In the genomic region with DNA sequence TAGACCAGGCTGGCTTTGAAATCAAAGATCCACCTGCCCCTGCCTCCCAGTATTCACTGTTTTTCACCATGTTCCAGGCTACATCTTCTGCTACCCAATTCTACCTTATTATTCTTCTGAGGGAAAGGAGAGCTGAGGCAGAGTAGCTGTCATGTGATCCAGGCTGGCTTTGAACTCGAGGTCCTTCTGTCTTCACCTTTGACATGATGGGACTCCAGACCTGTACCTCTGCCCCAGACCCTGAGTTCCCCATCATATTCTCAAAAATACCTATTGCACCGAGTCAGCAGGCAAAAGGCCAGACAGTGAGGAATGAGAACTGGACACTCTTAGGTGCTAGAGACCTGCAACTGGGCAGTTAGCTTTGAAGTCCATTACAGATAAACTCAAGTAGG, we compare ENCODE assay signal across 8 mouse cellular contexts. TPM values are rescaled to one million over a fixed set of nuclear protein-coding genes. Genes with fewer than 3 reads are reported as not detected.
DNase-seq lines count a peak whose midpoint lies in the region; ATAC-seq and TF ChIP-seq lines count a peak whose summit lies in the region.

No protein-coding gene starts in this region.

- peaks cover 35% of the 10 kb centered on the region for H3K27me3 ChIP-seq in limb, embryonic 12.5 days
- peaks cover 35% of the 10 kb centered on the region for H3K27me3 ChIP-seq in limb, embryonic 10.5 days (ENCODE audit: low read depth, poor library complexity, severe bottlenecking)
- peaks cover 23% of the 10 kb centered on the region; the same call in 1 of the 2 replicates for H3K27me3 ChIP-seq in forebrain, embryonic 13.5 days
- H3K27me3 ChIP-seq in hindbrain, postnatal 0 days (ENCODE audit: insufficient read depth, low read length) = no peaks in the 10 kb centered on the region
- no peaks in the 10 kb centered on the region for H3K27me3 ChIP-seq in midbrain, postnatal 0 days (ENCODE audit: insufficient read depth, low read length)

- WGBS in limb, embryonic 12.5 days = 39% methylated on average over 2 of the region's 2 CpGs
- WGBS in limb, embryonic 10.5 days = 52% methylated on average over 2 of the region's 2 CpGs
- WGBS in forebrain, embryonic 13.5 days = 42% methylated on average over 2 of the region's 2 CpGs
- WGBS in hindbrain, postnatal 0 days = 38% methylated on average over 2 of the region's 2 CpGs
- WGBS in midbrain, postnatal 0 days = 33% methylated on average over 2 of the region's 2 CpGs

- no peak overlapping the region for H3K9ac ChIP-seq in limb, embryonic 12.5 days (replicated peaks)
- H3K9ac ChIP-seq in forebrain, embryonic 13.5 days = no peak overlapping the region
- peak overlapping the region; percentile 87; the same call in 1 of the 2 replicates for H3K9ac ChIP-seq in hindbrain, postnatal 0 days (replicated peaks; ENCODE audit: low read length)
- no peak overlapping the region for H3K9ac ChIP-seq in midbrain, postnatal 0 days (replicated peaks; ENCODE audit: low read length, poor library complexity, severe bottlenecking)

- H3K27ac ChIP-seq in limb, embryonic 12.5 days = no peak overlapping the region
- H3K27ac ChIP-seq in limb, embryonic 10.5 days = no peak overlapping the region
- H3K27ac ChIP-seq in forebrain, embryonic 13.5 days = no peak overlapping the region
- peak overlapping the region; percentile 90; the same call in 1 of the 2 replicates for H3K27ac ChIP-seq in hindbrain, postnatal 0 days
- no peak overlapping the region for H3K27ac ChIP-seq in midbrain, postnatal 0 days (ENCODE audit: low read depth, low read length)

- peak overlapping the region; percentile 95; the same call in 1 of the 2 replicates for H3K4me2 ChIP-seq in limb, embryonic 12.5 days
- H3K4me2 ChIP-seq in forebrain, embryonic 13.5 days = peak overlapping the region; percentile 92; the same call in 1 of the 2 replicates
- peak overlapping the region; percentile 72; the same call in 1 of the 2 replicates for H3K4me2 ChIP-seq in hindbrain, postnatal 0 days (ENCODE audit: low read depth, low read length)
- H3K4me2 ChIP-seq in midbrain, postnatal 0 days (ENCODE audit: low read depth, low read length, poor library complexity, severe bottlenecking) = no peak overlapping the region

- H3K4me1 ChIP-seq in limb, embryonic 12.5 days (replicated peaks) = peaks cover 19% of the 10 kb centered on the region
- peaks cover 41% of the 10 kb centered on the region for H3K4me1 ChIP-seq in limb, embryonic 10.5 days
- H3K4me1 ChIP-seq in forebrain, embryonic 13.5 days = peaks cover 29% of the 10 kb centered on the region
- H3K4me1 ChIP-seq in hindbrain, postnatal 0 days (ENCODE audit: insufficient read depth, low read length) = 0 out of 2 replicates have a peak, but pooled peaks cover 8% of the 10 kb centered on the region
- peaks cover 7% of the 10 kb centered on the region; the same call in 1 of the 2 replicates for H3K4me1 ChIP-seq in midbrain, postnatal 0 days (ENCODE audit: insufficient read depth, low read length)

- DNase-seq in limb, embryonic 10.5 days (ENCODE audit: low spot score) = no peak
- no peak for DNase-seq in hindbrain, postnatal 0 days (ENCODE audit: low spot score)
- DNase-seq in midbrain, postnatal 0 days (ENCODE audit: low spot score) = no peak
- no peak for DNase-seq in gastrocnemius, adult 8-10 months (ENCODE audit: low spot score in 2 of 2)
- DNase-seq in adrenal gland, postnatal 4 days (ENCODE audit: low spot score in 2 of 2) = no peak
- DNase-seq in cerebellum, postnatal 14 days = no peak

- no peak for ATAC-seq in limb, embryonic 12.5 days (ENCODE audit: insufficient number of reproducible peaks, insufficient read depth, low FRiP score, low TSS enrichment, low read depth)
- ATAC-seq in forebrain, embryonic 13.5 days = no peak
- no peak for ATAC-seq in hindbrain, postnatal 0 days
- ATAC-seq in midbrain, postnatal 0 days (ENCODE audit: low FRiP score) = no peak

- H3K4me3 ChIP-seq in limb, embryonic 12.5 days (replicated peaks) = no peak overlapping the region
- no peak overlapping the region for H3K4me3 ChIP-seq in limb, embryonic 10.5 days
- H3K4me3 ChIP-seq in forebrain, embryonic 13.5 days = no peak overlapping the region
- peak overlapping the region; percentile 79; the same call in 1 of the 2 replicates for H3K4me3 ChIP-seq in hindbrain, postnatal 0 days (ENCODE audit: low read length)
- peak overlapping the region; percentile 83; the same call in 1 of the 2 replicates for H3K4me3 ChIP-seq in midbrain, postnatal 0 days (ENCODE audit: low read depth, low read length)

- no peak for TF ChIP-seq CTCF in hindbrain, postnatal 0 days (IDR thresholded peaks at IDR 0.05; ENCODE audit: low read depth)
- TF ChIP-seq CTCF in midbrain, postnatal 0 days (IDR thresholded peaks at IDR 0.05) = no peak

- no peaks in the 10 kb centered on the region for H3K36me3 ChIP-seq in limb, embryonic 12.5 days
- peaks cover 12% of the 10 kb centered on the region for H3K36me3 ChIP-seq in limb, embryonic 10.5 days
- peaks cover 12% of the 10 kb centered on the region; the same call in 1 of the 2 replicates for H3K36me3 ChIP-seq in forebrain, embryonic 13.5 days (ENCODE audit: poor library complexity, severe bottlenecking)
- H3K36me3 ChIP-seq in hindbrain, postnatal 0 days (ENCODE audit: insufficient read depth, low read length) = peaks cover 18% of the 10 kb centered on the region; the same call in 1 of the 2 replicates
- H3K36me3 ChIP-seq in midbrain, postnatal 0 days (ENCODE audit: insufficient read depth, low read length) = peaks cover 15% of the 10 kb centered on the region; the same call in 1 of the 2 replicates

- no peaks in the 10 kb centered on the region for H3K9me3 ChIP-seq in limb, embryonic 12.5 days
- no peaks in the 10 kb centered on the region for H3K9me3 ChIP-seq in limb, embryonic 10.5 days (replicated peaks)
- H3K9me3 ChIP-seq in forebrain, embryonic 13.5 days (replicated peaks) = no peaks in the 10 kb centered on the region
- no peaks in the 10 kb centered on the region for H3K9me3 ChIP-seq in hindbrain, postnatal 0 days (ENCODE audit: low read length)
- no peaks in the 10 kb centered on the region for H3K9me3 ChIP-seq in midbrain, postnatal 0 days (ENCODE audit: low read length)

RNA-seq across cellular contexts. Expression of gene Plk3, which starts 0.8 kb away (rescaled TPM):
- polyA plus RNA-seq in limb, embryonic 12.5 days (2016; fragmentation: Nextera tagmentation; extraction: Ambion mirVana) = 2.5 and 2.7 TPM in 2 replicates
- polyA plus RNA-seq in limb, embryonic 10.5 days (2016; fragmentation: Nextera tagmentation; extraction: Ambion mirVana) = 2.5 and 3.5 TPM in 2 replicates
- 11.4 and 12.0 TPM in 2 replicates for polyA plus RNA-seq in forebrain, embryonic 13.5 days (2015; fragmentation: Nextera tagmentation; extraction: Ambion mirVana)
- 23.9 and 29.8 TPM in 2 replicates for total RNA-seq in hindbrain, postnatal 0 days (2014; rRNA removed)
- 26.8 and 29.1 TPM in 2 replicates for polyA plus RNA-seq in hindbrain, postnatal 0 days (2015; fragmentation: Nextera tagmentation; extraction: Ambion mirVana)
- total RNA-seq in midbrain, postnatal 0 days (2014; rRNA removed) = 20.8 and 28.2 TPM in 2 replicates
- 26.6 and 26.8 TPM in 2 replicates for polyA plus RNA-seq in midbrain, postnatal 0 days (2015; fragmentation: Nextera tagmentation; extraction: Ambion mirVana)
- under 1 TPM; 0.29 to 0.89 (median 0.46) TPM for total RNA-seq in gastrocnemius, adult 8-10 months (2022)
- total RNA-seq in adrenal gland, postnatal 4 days (2021) = 1 to 10 TPM; 4.8 to 5.7 TPM

RNA-seq across cellular contexts. Expression of gene Tctex1d4, which starts 8.0 kb away (rescaled TPM):
- not detected in 2 replicates for polyA plus RNA-seq in limb, embryonic 12.5 days (2016; fragmentation: Nextera tagmentation; extraction: Ambion mirVana)
- polyA plus RNA-seq in limb, embryonic 10.5 days (2016; fragmentation: Nextera tagmentation; extraction: Ambion mirVana) = not detected in 2 replicates
- polyA plus RNA-seq in forebrain, embryonic 13.5 days (2015; fragmentation: Nextera tagmentation; extraction: Ambion mirVana) = 0.40 TPM in 1 of 2 replicates, not detected in the other
- total RNA-seq in hindbrain, postnatal 0 days (2014; rRNA removed) = 2.0 and 5.8 TPM in 2 replicates
- polyA plus RNA-seq in hindbrain, postnatal 0 days (2015; fragmentation: Nextera tagmentation; extraction: Ambion mirVana) = 2.0 and 2.8 TPM in 2 replicates
- total RNA-seq in midbrain, postnatal 0 days (2014; rRNA removed) = 1.3 and 5.8 TPM in 2 replicates
- 1.2 TPM in 2 replicates for polyA plus RNA-seq in midbrain, postnatal 0 days (2015; fragmentation: Nextera tagmentation; extraction: Ambion mirVana)
- total RNA-seq in gastrocnemius, adult 8-10 months (2022) = not detected
- not detected for total RNA-seq in adrenal gland, postnatal 4 days (2021)

RNA-seq across cellular contexts. Expression of gene Btbd19, which starts 9.1 kb away (rescaled TPM):
- 4.2 and 5.1 TPM in 2 replicates for polyA plus RNA-seq in limb, embryonic 12.5 days (2016; fragmentation: Nextera tagmentation; extraction: Ambion mirVana)
- 5.5 and 5.9 TPM in 2 replicates for polyA plus RNA-seq in limb, embryonic 10.5 days (2016; fragmentation: Nextera tagmentation; extraction: Ambion mirVana)
- 3.1 and 3.9 TPM in 2 replicates for polyA plus RNA-seq in forebrain, embryonic 13.5 days (2015; fragmentation: Nextera tagmentation; extraction: Ambion mirVana)
- 7.8 and 9.1 TPM in 2 replicates for total RNA-seq in hindbrain, postnatal 0 days (2014; rRNA removed)
- 4.9 and 5.4 TPM in 2 replicates for polyA plus RNA-seq in hindbrain, postnatal 0 days (2015; fragmentation: Nextera tagmentation; extraction: Ambion mirVana)
- total RNA-seq in midbrain, postnatal 0 days (2014; rRNA removed) = 7.3 and 8.2 TPM in 2 replicates
- 3.8 and 4.2 TPM in 2 replicates for polyA plus RNA-seq in midbrain, postnatal 0 days (2015; fragmentation: Nextera tagmentation; extraction: Ambion mirVana)
- total RNA-seq in gastrocnemius, adult 8-10 months (2022) = 1 to 10 TPM; 1.6 to 3.2 (median 1.8) TPM
- 10 to 100 TPM in 1 of 2 experiments, 1 to 10 TPM in 1; 9.1 to 10.8 TPM for total RNA-seq in adrenal gland, postnatal 4 days (2021)

RNA-seq across cellular contexts. Expression of gene Rps8, which starts 21.4 kb away (rescaled TPM):
- 892 and 981 TPM in 2 replicates for polyA plus RNA-seq in limb, embryonic 12.5 days (2016; fragmentation: Nextera tagmentation; extraction: Ambion mirVana)
- polyA plus RNA-seq in limb, embryonic 10.5 days (2016; fragmentation: Nextera tagmentation; extraction: Ambion mirVana) = 842 and 1,039 TPM in 2 replicates
- polyA plus RNA-seq in forebrain, embryonic 13.5 days (2015; fragmentation: Nextera tagmentation; extraction: Ambion mirVana) = 667 and 710 TPM in 2 replicates
- 463 and 470 TPM in 2 replicates for total RNA-seq in hindbrain, postnatal 0 days (2014; rRNA removed)
- 523 and 530 TPM in 2 replicates for polyA plus RNA-seq in hindbrain, postnatal 0 days (2015; fragmentation: Nextera tagmentation; extraction: Ambion mirVana)
- total RNA-seq in midbrain, postnatal 0 days (2014; rRNA removed) = 439 and 604 TPM in 2 replicates
- 475 and 493 TPM in 2 replicates for polyA plus RNA-seq in midbrain, postnatal 0 days (2015; fragmentation: Nextera tagmentation; extraction: Ambion mirVana)
- total RNA-seq in gastrocnemius, adult 8-10 months (2022) = 100 to 1,000 TPM; 486 to 610 (median 547) TPM
- total RNA-seq in adrenal gland, postnatal 4 days (2021) = 1,000 to 10,000 TPM; 1,506 to 1,548 TPM

RNA-seq across cellular contexts. Expression of gene Ptch2, which starts 38.7 kb away (rescaled TPM):
- 5.4 and 6.4 TPM in 2 replicates for polyA plus RNA-seq in limb, embryonic 12.5 days (2016; fragmentation: Nextera tagmentation; extraction: Ambion mirVana)
- 8.4 and 9.0 TPM in 2 replicates for polyA plus RNA-seq in limb, embryonic 10.5 days (2016; fragmentation: Nextera tagmentation; extraction: Ambion mirVana)
- 4.0 and 5.8 TPM in 2 replicates for polyA plus RNA-seq in forebrain, embryonic 13.5 days (2015; fragmentation: Nextera tagmentation; extraction: Ambion mirVana)
- 16.1 and 18.8 TPM in 2 replicates for total RNA-seq in hindbrain, postnatal 0 days (2014; rRNA removed)
- polyA plus RNA-seq in hindbrain, postnatal 0 days (2015; fragmentation: Nextera tagmentation; extraction: Ambion mirVana) = 4.1 and 4.4 TPM in 2 replicates
- total RNA-seq in midbrain, postnatal 0 days (2014; rRNA removed) = 6.8 and 12.2 TPM in 2 replicates
- polyA plus RNA-seq in midbrain, postnatal 0 days (2015; fragmentation: Nextera tagmentation; extraction: Ambion mirVana) = 3.5 and 3.7 TPM in 2 replicates
- under 1 TPM; 0.22 to 0.76 (median 0.69) TPM for total RNA-seq in gastrocnemius, adult 8-10 months (2022)
- total RNA-seq in adrenal gland, postnatal 4 days (2021) = 10 to 100 TPM; 13.3 to 14.2 TPM

Comparison
In these comparisons a context has a peak if more than half of its experiments do, and no peak if none do; other contexts are left out.
1. H3K4me3 ChIP-seq: peak in hindbrain, postnatal 0 days (single experiment) and midbrain, postnatal 0 days (single experiment); none in limb, embryonic 12.5 days (single experiment), limb, embryonic 10.5 days (single experiment) and forebrain, embryonic 13.5 days (single experiment).